Mouse (Mus musculus) frontal cortex, postnatal 14 days (tissue): ENCODE measurements around the gene Noxa1.

Source experiments
- DNase-seq, 2 experiments: peaks; one replicate each; pipeline ENCODE4 v3.0.0; 2022; ENCODE audit warnings: low spot score in 2 of 2

The Noxa1 gene

GRCm38 (mm10) chr2:25098005-25098615 is 3.2 kb upstream of the Noxa1 start:
- no peak for DNase-seq

GRCm38 (mm10) chr2:25094785-25095108 is 202 bp downstream of the Noxa1 start:
- DNase-seq, result no peak

DNA sequence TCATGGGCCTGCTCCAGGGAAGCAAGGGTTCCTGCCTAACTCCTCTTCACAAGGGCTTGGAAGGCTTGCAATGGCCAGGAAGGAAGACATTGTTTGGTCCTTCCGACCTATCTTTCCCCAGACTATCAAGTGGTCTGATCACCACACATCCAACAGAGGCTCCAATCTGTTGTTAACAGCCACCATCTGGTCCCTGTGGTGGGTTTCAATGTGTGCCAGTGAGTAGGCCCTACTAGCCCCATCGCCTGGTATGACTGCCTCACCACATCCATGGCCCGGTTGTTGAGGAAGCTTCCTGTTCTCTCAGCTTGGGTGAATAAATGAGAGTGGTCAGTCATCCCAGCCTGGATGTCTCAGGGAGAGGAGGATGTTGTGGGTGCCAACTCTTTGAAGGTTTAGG is 6.3 kb downstream of the Noxa1 start:
- no peak for DNase-seq

GRCm38 (mm10) chr2:25087842-25088241 is 7.1 kb downstream of the Noxa1 start:
- no peak for DNase-seq

GRCm38 (mm10) chr2:25085571-25085970 is 9.4 kb downstream of the Noxa1 start:
- DNase-seq, result no peak

DNA sequence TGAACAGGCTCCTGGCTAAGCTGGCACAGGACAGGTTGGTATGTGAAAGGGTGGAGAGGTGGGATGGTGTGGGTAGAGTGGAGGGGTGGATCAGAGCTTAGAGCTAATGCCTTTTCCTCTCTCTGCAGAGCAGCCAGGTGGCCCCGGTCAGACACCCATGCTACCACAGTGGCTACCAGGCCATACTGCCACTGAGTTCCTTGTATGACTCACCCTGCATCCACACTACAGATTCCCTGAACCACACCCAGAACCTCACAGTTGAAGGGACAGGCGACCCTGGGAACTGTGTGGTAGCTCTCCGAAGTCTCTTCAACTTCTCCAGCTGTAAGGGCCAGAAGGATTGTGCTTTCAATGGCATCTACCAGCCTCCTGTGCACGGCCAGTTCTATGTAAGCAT is 11.3 kb downstream of the Noxa1 start:
- no peak for DNase-seq

GRCm38 (mm10) chr2:25080076-25080475 is 14.9 kb downstream of the Noxa1 start, which contains the start of gene Entpd8:
Entpd8 (plus strand) TSS chr2:25080304.
- no peak for DNase-seq

- no peak for DNase-seq
Observed at GRCm38 (mm10) chr2:25078967-25079366, 16.0 kb downstream of the Noxa1 start.

- DNase-seq, result no peak
Observed at GRCm38 (mm10) chr2:25075506-25075905, 19.4 kb downstream of the Noxa1 start.

DNA sequence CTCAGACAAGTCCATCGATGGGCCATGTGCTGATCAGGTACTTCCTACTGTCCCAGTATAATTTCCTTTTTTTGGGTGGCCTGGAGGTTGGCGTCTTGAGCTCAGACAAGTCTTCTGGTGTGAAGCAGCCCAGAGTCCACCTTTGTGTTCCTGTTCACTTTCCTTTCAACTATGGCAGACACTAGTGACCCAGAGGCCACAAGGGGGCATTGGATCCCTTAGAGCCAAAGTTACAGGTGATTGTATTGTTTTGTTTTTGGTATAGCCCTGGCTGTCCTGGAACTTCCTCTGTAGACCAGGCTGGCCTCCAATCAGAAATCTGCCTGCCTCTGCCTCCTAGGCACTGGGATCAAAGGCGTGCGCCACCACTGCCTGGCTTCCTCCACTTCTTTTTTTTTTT is 22.6 kb downstream of the Noxa1 start:
- DNase-seq, result no peak

GRCm38 (mm10) chr2:25069537-25069936 is 25.4 kb downstream of the Noxa1 start:
- DNase-seq, result no peak

DNA sequence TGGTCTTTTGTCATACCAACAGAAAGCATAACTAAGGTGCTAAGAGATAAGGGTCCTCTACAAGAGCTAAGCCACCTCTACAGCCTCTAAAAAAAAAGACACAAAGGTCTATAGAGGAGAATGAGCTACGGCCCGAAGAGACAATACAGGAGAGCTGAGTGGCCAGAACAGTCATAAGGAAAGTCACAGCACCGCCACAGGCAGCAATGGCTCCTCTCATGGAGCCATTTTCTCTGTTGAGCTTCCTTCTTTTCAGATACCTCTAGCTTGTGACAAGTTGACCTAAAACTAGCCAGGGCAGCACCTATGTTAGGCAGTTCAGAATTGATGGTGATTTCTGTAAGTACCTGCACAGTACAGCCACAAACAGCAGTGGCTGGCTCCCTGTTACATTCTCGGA is 28.4 kb downstream of the Noxa1 start:
- no peak for DNase-seq

DNA sequence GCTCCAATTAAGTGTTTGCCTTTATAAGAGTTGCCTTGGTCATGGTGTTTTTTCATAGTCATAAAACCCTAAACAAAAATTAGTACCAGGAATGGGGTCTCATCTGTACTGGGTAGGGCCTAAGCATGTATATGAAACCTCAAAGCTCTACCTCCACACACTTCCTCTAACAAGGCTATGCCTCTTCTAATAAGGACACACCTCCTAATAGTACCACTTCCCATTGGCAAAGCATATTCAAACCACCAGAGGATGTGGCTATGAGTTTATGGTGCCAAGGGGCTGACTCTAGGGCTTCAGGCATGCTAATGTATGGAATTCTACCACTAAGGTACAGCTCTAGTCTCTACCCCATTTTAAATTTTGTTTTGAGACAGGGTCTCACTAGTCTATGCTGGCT is 29.4 kb downstream of the Noxa1 start:
- DNase-seq, result no peak

DNA sequence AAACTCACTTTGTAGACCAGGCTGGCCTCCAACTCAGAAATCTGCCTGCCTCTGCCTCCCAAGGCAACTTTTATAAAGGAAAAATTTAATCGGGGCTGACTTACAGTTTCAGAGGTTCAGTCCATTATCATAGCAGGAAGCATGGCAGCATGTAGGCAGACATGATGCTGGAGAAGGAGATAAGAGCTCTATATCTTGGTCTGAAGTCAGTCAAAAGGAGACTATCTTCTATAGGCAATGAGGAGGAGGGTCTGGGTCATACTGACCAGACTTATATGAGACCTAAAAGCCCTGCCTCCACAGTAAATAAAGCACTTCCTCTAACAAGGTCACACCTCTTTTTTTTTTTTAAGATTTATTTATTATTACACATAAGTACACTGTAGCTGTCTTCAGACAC is 30.7 kb downstream of the Noxa1 start:
- no peak for DNase-seq

GRCm38 (mm10) chr2:25063523-25063922 is 31.4 kb downstream of the Noxa1 start:
- DNase-seq, result no peak

GRCm38 (mm10) chr2:25058926-25059325 is 36.0 kb downstream of the Noxa1 start:
- no peak for DNase-seq

GRCm38 (mm10) chr2:25055409-25056155 is 39.4 kb downstream of the Noxa1 start:
- no peak for DNase-seq

GRCm38 (mm10) chr2:25055068-25055405 is 39.9 kb downstream of the Noxa1 start:
- DNase-seq, result peak; percentile 63 to 73

DNA sequence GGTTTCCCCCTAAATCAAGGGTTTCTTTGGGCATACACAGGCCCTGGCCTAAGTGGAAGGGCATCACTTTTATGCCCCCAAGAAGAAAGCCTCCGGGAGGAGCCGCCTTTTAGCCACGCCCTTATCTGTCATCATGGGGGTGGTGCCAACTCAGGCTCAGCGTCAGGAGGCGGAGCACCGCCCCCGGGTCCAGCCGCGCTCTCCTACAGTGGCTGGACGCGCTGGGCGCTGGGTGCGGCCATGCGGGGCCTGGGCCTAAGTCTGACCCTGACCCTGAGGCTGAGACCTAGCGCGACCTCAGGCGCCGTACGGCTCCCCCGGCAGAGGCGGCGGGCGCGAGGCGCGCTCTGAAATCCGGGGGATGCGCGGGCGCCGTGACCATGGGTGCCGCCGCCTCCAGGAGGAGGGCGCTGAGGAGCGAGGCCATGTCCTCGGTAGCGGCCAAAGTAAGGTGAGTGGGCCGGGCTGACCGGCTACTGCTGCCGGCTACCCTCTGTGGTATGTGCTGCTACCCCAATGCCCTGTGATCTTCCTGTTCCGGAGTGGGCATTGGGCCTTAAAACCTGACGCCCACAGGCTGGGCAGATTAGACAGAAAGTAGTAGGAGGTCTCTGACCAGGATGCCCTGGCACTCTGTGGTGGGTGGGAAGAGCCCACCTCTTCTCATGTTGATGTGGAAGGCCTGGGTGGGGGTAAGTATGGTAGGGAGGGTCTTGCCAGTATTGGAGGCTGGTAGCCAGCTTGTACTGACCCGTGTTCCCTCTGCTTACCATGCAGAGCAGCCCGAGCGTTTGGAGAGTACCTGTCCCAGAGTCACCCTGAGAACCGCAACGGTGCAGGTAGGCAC is 40.5 kb downstream of the Noxa1 start, which contains the start of gene Nsmf:
Nsmf (plus strand) TSS at position 135 of the 847 bp plus-strand sequence.
- peak; percentile 78 to 87 for DNase-seq

GRCm38 (mm10) chr2:25053101-25053500 is 41.8 kb downstream of the Noxa1 start:
- DNase-seq, result no peak

DNA sequence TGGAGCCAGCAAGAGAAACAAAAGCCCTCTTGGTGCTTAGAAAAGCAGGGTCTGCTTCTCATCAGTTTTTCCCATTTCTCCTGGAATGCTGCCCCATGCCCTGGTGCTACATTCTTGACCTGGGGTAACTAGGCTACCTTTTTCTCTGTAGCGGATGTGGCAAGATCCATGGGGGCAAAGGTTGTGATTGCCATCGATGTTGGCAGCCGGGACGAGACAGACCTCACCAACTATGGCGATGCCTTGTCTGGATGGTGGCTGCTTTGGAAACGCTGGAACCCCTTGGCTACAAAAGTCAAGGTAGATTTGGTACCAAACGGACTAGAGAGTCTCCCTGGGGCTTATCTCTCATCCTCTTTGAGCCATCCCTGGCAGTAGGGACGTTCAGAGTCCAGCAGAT is 43.5 kb downstream of the Noxa1 start:
- DNase-seq, result no peak

DNA sequence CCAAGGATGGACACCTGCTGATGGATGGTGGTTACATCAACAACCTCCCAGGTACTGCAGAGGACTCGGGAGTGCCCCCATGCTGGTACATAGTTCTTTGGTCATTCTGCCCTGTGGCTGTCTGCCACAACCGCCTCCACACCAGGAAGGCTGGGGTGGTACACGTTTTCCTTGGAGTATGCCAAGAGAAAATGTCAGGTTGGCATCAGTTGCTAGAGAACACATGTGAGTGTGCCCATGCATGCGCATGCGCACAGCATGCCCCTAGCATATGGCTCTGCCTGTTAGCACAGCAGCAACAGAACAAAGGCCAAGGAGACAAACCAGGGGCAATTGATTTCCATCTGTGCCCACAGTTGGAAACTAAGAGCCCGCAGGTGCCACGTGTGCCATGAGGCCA is 44.0 kb downstream of the Noxa1 start:
- DNase-seq, result no peak

DNA sequence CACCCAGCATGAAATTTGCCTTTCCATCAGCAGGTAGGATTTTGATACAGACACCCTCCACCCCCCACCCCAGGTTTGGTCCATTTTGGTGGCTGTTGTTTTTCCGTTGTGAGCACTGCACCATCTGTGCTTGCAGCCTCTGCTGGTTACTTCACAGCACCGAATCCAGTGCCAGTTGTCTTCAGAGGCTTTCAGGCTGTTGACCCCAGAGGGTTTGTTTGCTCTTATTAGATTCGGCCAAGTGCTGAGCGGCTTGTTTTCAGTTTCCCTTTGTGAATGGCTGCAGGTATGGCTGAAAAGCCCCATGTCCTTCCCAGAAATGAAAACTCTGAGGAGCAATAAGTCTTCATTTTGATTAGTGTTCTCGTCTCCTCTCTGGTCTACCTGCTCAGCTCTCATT is 54.9 kb downstream of the Noxa1 start:
- no peak for DNase-seq
